8 mouse cellular contexts compared by ENCODE assay signal in the genomic region with DNA sequence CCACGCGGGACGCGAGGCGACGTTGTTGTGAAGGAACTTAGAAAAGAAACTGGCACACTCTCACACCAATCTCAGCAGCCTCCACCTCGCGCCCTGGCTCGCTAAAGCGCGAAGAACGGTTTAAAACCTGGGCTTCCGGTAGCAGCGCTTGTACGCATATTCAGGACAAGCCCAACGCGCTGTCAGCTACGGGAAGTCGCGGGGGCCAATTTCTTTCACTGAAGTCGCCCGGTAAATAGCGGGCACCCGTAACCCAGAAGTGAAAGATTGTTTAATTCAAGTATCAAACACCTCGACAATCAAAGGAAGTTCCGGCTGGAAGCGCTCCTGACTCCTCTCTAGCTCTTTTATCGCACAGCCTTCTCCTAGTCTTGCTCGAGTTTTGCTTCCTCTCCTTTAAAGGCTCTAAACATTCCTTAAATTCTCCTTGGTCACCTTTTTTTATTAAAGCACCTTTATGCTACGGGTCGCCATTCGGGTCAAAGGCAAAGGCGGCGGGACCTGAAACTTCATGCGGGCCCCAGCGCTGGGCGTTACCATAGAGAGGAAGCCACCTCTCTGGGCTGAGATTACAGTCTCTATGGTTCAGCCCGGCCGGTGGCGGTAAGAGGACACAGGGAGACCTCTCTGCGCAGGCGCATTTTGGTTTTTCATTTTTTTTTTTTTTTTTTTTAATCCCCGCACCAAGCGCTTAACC. TPM values are rescaled to one million over a fixed set of nuclear protein-coding genes. Genes with fewer than 3 reads are reported as not detected.
A peak's percentile ranks its signal among the peaks of the same experiment; 100 is the strongest.
DNase-seq lines count a peak whose midpoint lies in the region; ATAC-seq and TF ChIP-seq lines count a peak whose summit lies in the region.

TSS of gene Clasp1 (plus strand) at position 302 of the 697 bp plus-strand sequence.

- H3K4me2 ChIP-seq in heart, embryonic 12.5 days: peak within 1 kb of the TSS; percentile 82
- peak within 1 kb of the TSS; percentile 68 for H3K4me2 ChIP-seq in kidney, postnatal 0 days (ENCODE audit: low read length)
- H3K4me2 ChIP-seq in liver, embryonic 11.5 days: peak within 1 kb of the TSS; percentile 81
- H3K4me2 ChIP-seq in stomach, embryonic 14.5 days (replicated peaks; ENCODE audit: low read depth, low read length): peak within 1 kb of the TSS; percentile 79

- TF ChIP-seq CTCF in kidney, postnatal 0 days (IDR thresholded peaks at IDR 0.05; ENCODE audit: low read depth): no peak; the same call in 1 of the 2 replicates

- no peaks in the 10 kb centered on the region for H3K27me3 ChIP-seq in heart, embryonic 12.5 days (replicated peaks)
- H3K27me3 ChIP-seq in kidney, postnatal 0 days (ENCODE audit: insufficient read depth, low read length): no peaks in the 10 kb centered on the region
- H3K27me3 ChIP-seq in liver, embryonic 11.5 days (replicated peaks; ENCODE audit: control insufficient read depth, insufficient read depth, low read length): no peaks in the 10 kb centered on the region
- no peaks in the 10 kb centered on the region for H3K27me3 ChIP-seq in stomach, embryonic 14.5 days (ENCODE audit: control insufficient read depth, insufficient read depth, low read length)

- peak within 1 kb of the TSS; percentile 91 for H3K4me3 ChIP-seq in heart, embryonic 12.5 days
- peak within 1 kb of the TSS; percentile 97 for H3K4me3 ChIP-seq in kidney, postnatal 0 days (replicated peaks; ENCODE audit: low read depth, low read length)
- H3K4me3 ChIP-seq in liver, embryonic 11.5 days (ENCODE audit: low read depth, low read length): peak within 1 kb of the TSS; percentile 92
- H3K4me3 ChIP-seq in stomach, embryonic 14.5 days (ENCODE audit: low read depth, low read length): peak within 1 kb of the TSS; percentile 81

- WGBS in heart, embryonic 12.5 days: under 1% methylated on average over 44 of the region's 44 CpGs
- WGBS in kidney, postnatal 0 days: under 1% methylated on average over 44 of the region's 44 CpGs
- under 1% methylated on average over 44 of the region's 44 CpGs for WGBS in liver, embryonic 11.5 days
- under 1% methylated on average over 44 of the region's 44 CpGs for WGBS in stomach, embryonic 14.5 days

- H3K4me1 ChIP-seq in heart, embryonic 12.5 days (replicated peaks): peaks cover 9% of the 10 kb centered on the region; the same call in 1 of the 2 replicates
- H3K4me1 ChIP-seq in kidney, postnatal 0 days (replicated peaks; ENCODE audit: insufficient read depth, low read length): peaks cover 7% of the 10 kb centered on the region
- peaks cover 14% of the 10 kb centered on the region for H3K4me1 ChIP-seq in liver, embryonic 11.5 days (replicated peaks; ENCODE audit: control insufficient read depth, insufficient read depth, low read length)
- peaks cover 8% of the 10 kb centered on the region; the same call in 1 of the 2 replicates for H3K4me1 ChIP-seq in stomach, embryonic 14.5 days (ENCODE audit: control insufficient read depth, insufficient read depth, low read length)

- 0 out of 2 replicates have a peak, but pooled peaks cover 3% of the 10 kb centered on the region for H3K36me3 ChIP-seq in heart, embryonic 12.5 days
- H3K36me3 ChIP-seq in kidney, postnatal 0 days (ENCODE audit: insufficient read depth, low read length): no peaks in the 10 kb centered on the region
- no peaks in the 10 kb centered on the region for H3K36me3 ChIP-seq in liver, embryonic 11.5 days (ENCODE audit: control insufficient read depth, insufficient read depth, low read length)
- no peaks in the 10 kb centered on the region for H3K36me3 ChIP-seq in stomach, embryonic 14.5 days (ENCODE audit: control insufficient read depth, insufficient read depth, low read length)

- H3K9me3 ChIP-seq in heart, embryonic 12.5 days (replicated peaks): no peaks in the 10 kb centered on the region
- no peaks in the 10 kb centered on the region for H3K9me3 ChIP-seq in kidney, postnatal 0 days (replicated peaks; ENCODE audit: low read length)
- H3K9me3 ChIP-seq in liver, embryonic 11.5 days (ENCODE audit: control insufficient read depth, low read length): no peaks in the 10 kb centered on the region
- no peaks in the 10 kb centered on the region for H3K9me3 ChIP-seq in stomach, embryonic 14.5 days (ENCODE audit: control insufficient read depth, low read depth, low read length)

- H3K9ac ChIP-seq in heart, embryonic 12.5 days: peak within 1 kb of the TSS; percentile 96
- peak within 1 kb of the TSS; percentile 89 for H3K9ac ChIP-seq in kidney, postnatal 0 days (ENCODE audit: low read depth, low read length)
- peak within 1 kb of the TSS; percentile 94 for H3K9ac ChIP-seq in liver, embryonic 11.5 days (ENCODE audit: low read depth, low read length)
- H3K9ac ChIP-seq in stomach, embryonic 14.5 days (replicated peaks; ENCODE audit: low read depth, low read length): peak within 1 kb of the TSS; percentile 87

- peak; percentile 92 for ATAC-seq in erythroid progenitor cell, adult 5-6 weeks (replicated peaks; ENCODE audit: low FRiP score, poor library complexity, severe bottlenecking)
- peak; percentile 97 for ATAC-seq in heart, embryonic 12.5 days (ENCODE audit: insufficient number of reproducible peaks, low FRiP score)
- peak; percentile 98 for ATAC-seq in kidney, postnatal 0 days (replicated peaks; ENCODE audit: low FRiP score, low read depth)
- peak; percentile 94 for ATAC-seq in liver, embryonic 11.5 days (replicated peaks; ENCODE audit: low FRiP score)
- ATAC-seq in stomach, embryonic 14.5 days (ENCODE audit: insufficient number of reproducible peaks, insufficient read depth, low FRiP score, low read depth): peak; percentile 97

- DNase-seq in CD4-positive helper T cell, adult 2 months (ENCODE audit: low read depth, low spot score): peak; percentile 99
- DNase-seq in brain, embryonic 18.5 days (ENCODE audit: low read depth, low spot score): peak; percentile 94
- DNase-seq in kidney, postnatal 0 days (ENCODE audit: low spot score): peak; percentile 98
- peak; percentile 90 for DNase-seq in liver, embryonic 11.5 days (ENCODE audit: low spot score)
- DNase-seq in naive thymus-derived CD4-positive, alpha-beta T cell, adult 2 months (ENCODE audit: low read depth): peak; percentile 97

- peak within 1 kb of the TSS; percentile 92 for H3K27ac ChIP-seq in heart, embryonic 12.5 days (ENCODE audit: poor library complexity, severe bottlenecking)
- H3K27ac ChIP-seq in kidney, postnatal 0 days: peak within 1 kb of the TSS; percentile 95
- H3K27ac ChIP-seq in liver, embryonic 11.5 days (ENCODE audit: low read depth, low read length): peak within 1 kb of the TSS; percentile 87
- peak within 1 kb of the TSS; percentile 86 for H3K27ac ChIP-seq in stomach, embryonic 14.5 days (ENCODE audit: low read length)

RNA-seq across cellular contexts. Expression of gene Clasp1, which starts in this region (rescaled TPM):
- total RNA-seq in erythroid progenitor cell, adult 5-6 weeks (2015; ENCODE audit: low replicate concordance): 40.7 and 55.8 TPM in 2 replicates
- 34.4 and 45.4 TPM in 2 replicates for total RNA-seq in erythroid progenitor cell, adult 5-6 weeks (2017; ENCODE audit: low replicate concordance)
- polyA plus RNA-seq in heart, embryonic 12.5 days (2016; fragmentation: Nextera tagmentation; extraction: Ambion mirVana): 115 and 127 TPM in 2 replicates
- polyA plus RNA-seq in kidney, postnatal 0 days (2015; fragmentation: Nextera tagmentation; extraction: Ambion mirVana): 15.7 and 16.5 TPM in 2 replicates
- 40.6 and 41.1 TPM in 2 replicates for polyA plus RNA-seq in liver, embryonic 11.5 days (2014; fragmentation: Nextera tagmentation; extraction: Ambion mirVana)
- 64.2 and 76.5 TPM in 2 replicates for polyA plus RNA-seq in stomach, embryonic 14.5 days (2014; fragmentation: Nextera tagmentation; extraction: Ambion mirVana)

Comparison
In these comparisons a context has a peak if more than half of its experiments do, and no peak if none do; other contexts are left out.
1. Peak in every context shown above with its lines: DNase-seq, ATAC-seq, H3K4me3 ChIP-seq and H3K27ac ChIP-seq.